Mouse (Mus musculus): ENCODE measurements around the gene Prkca.

Prkca gene

DNA sequence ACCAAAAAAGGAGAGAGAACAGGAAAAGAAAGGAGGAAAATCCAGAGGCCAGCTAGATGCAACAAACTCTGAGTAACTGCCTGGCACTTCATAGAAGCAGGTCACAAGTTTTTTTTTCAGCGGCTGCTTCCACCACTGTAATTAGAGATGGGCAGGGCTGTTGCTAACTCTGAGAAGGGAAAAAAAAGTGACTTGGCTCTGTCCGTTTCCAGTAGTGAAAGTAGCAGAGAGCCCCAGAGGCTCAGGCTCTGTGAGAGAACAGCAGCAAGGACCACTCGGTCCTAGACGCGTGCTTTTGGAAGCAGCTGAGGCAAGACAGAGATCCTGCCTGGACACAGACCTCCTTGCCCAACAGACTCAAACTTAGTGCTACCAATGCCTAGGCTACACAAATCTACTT is 7.3 kb downstream of the Prkca start:
- no peak for DNase-seq

DNA sequence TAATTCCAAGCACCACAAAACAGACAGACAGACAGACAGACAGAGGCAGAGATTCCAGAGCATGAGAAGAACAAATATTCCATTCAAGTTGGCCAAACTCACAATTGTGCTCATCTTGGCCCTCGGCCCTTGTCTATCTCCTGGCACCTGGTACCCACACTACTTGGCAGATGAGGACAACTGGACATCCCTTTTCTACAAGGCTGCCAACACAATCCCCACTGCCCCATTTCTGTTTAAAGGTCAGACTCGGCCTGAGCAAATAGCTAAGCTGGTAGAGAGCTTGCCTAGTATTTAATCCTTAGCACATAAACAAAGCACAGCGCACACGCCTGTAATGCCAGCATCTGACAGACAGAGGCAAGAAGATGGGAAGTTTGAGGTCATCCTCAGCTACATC is 8.2 kb downstream of the Prkca start:
- no peak for DNase-seq

DNA sequence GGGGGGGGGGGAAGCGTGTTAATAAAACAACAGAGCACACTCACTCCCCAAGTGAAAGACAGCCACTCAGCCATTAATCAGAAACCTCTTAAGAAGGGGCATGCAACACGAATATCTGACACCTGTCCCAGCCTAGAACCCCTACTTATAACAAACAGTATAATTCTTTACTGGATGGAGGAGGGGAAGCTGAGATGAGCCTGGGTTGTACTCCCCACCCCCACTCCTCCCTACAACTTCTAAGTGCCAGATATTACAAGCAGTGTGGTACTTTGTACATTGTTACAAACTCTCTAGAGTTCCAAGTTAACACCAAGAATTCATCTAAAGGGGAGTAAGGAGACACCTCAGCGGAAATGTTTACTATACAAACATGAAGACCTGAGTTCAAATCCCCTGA is 9.1 kb downstream of the Prkca start:
- no peak for DNase-seq

DNA sequence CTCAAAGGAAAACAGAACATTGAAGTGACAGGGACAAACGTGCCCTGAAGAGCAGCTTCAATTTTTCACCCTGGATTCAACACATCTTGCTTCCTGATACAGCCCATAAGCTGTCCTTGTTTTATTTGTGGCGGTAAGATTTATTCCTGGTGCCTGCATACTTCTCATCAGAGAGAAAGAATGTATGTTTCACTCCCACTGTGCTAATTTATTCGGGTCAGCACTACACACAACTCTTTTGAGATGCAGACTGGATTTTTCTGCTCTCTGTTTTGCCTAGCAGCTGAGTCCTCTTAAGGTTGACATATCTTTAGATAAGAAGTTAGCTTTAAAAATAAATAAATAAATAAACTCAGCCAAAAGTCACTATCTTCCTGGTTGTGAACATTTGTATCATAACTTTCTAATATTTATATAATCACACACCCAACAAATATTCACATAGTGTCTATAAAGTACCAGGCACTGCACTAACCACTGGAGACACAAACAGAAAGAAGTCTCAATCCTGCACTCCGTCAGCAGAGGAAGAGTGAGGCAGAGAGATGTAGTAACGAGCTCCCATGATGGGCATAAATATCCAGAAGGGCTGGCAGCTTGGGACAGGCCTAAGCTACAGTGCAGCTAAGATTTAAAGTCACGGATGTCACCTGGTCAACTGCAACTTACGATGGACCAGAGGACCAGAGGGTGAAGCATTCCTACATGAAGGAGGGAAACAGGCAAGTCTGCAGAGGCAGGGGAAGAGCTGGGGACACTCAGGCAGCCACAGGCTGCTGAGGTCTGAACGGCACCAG is 9.9 kb downstream of the Prkca start:
- DNase-seq = no peak

DNA sequence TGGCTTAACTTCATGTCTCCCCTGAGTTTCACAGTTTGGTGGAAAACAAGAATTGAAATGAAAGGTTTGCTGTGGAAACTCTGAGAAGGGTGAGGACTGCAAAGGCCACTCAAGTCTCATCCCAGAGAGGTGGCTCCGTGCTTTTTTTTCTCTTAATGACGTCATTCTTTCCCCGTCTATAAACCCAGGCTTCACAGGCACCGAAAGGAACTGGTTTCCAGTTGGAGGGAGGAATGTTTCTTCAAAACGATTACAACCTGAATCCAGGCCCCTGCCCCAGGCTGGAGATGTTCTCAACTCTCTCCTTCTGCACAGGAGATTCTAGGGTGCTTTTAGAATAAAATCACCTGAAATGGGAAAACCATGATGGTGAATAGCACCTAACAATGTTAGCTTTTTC is 10.7 kb downstream of the Prkca start:
- DNase-seq = no peak

DNA sequence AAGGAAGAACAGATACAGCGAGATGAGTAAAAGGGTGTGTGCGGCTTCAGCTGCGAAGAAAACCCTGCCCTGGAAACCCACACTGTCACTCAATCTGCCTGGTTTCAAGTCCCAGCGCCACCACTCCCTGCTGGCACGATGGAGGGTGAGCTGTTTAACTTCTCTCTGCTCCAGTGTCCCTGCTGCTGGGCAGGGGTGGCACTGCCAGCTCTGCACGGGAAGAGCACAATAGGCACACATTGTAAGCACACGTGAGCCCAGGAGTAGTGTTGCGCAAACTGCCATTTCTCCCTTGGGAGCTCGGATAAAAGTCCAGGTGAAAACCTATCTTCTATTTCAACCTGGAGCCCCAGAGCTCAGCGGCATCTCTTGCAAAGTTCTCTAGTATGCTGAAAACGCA is 12.9 kb downstream of the Prkca start:
- DNase-seq = no peak

DNA sequence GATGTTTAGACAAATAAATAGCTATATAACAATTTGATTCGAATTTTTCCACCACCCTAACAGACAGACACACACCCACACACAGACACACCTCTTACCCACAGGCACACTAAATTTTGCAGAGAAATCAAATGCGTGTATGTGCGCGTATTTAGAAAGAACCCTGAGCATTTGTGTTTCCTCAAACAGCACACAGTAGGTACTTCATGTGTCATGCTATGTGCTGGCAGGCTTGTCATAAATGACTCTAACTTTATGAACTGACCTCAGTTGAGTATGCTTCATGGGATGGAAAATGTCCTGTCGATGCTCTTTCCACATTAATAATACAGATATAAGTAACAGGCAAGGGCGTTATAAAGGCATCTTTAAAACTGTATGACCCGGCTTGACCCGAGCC is 17.8 kb downstream of the Prkca start:
- DNase-seq = no peak

DNA sequence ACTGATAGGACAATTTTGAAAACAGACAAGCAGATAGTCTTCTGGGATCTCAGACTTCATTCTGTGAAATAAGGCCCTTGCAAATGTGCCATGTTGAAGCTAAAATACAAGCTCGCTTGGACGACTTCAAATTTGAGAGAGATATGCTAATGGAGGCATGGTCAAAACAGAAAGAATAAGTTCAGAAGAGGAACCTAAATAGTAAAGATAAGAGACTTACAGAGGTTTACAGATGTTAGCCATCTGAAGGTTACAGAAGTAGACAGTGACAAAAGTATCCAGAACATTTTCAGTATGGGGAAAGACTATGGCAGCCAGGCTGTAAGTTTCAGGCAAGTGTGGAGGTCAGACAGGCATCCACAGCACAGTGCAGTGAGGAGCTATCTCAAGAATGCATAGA is 21.6 kb downstream of the Prkca start:
- no peak for DNase-seq

DNA sequence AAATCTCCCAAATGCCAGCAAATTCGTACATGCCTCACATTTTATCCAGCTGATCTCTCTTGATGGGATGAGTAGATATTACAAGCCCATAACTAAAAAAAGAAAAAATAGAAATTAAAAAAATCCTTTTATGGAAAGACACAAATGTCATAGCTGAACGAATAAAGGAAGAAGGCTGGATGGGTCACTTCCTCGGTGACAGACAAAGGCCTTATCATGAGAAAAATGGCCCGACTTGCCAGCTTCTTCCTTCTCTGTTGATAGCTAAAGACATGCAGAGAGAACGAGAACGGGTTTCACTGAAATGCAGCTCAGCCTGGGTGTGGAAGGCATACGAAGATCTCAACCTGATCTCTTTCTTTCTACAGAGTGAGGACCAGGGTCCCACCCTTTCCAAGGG is 23.2 kb downstream of the Prkca start:
- no peak for DNase-seq

DNA sequence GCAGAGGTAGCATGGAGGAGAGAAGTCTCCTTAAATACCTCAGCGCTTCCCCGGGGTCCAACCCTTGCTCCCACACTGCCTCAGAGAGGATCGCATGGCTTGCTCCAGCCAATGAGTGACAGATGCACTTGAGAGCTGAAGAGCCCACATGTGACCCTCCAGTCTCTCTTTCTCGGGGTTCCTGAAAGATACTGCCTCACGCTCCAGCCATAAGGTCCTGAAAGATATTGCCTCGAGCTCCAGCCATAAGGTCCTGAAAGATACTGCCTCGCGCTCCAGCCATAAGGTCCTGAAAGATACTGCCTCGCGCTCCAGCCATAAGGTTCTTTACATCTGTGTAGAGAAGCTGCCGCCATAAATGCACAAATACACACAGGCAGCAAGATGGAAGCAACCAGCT is 24.6 kb downstream of the Prkca start:
- DNase-seq = no peak

DNA sequence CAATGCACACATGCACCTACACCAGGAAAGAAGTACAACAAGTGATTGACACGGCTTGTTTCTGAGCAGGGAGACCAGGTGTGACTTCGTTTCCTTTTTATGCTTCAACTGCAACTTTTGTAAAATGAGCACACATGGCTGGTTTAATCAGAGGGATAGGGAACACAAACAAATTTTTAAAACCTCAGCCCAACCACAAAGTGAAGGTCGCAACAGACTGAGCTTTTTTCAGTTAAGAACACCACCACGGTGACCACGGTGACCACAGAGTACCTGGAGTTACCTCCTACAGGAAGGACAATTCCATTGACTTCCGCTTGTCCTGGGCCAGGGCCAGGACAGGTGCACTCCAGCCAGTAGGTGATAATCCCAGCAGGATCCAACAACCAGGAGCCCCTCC is 25.9 kb downstream of the Prkca start:
- DNase-seq = no peak

DNA sequence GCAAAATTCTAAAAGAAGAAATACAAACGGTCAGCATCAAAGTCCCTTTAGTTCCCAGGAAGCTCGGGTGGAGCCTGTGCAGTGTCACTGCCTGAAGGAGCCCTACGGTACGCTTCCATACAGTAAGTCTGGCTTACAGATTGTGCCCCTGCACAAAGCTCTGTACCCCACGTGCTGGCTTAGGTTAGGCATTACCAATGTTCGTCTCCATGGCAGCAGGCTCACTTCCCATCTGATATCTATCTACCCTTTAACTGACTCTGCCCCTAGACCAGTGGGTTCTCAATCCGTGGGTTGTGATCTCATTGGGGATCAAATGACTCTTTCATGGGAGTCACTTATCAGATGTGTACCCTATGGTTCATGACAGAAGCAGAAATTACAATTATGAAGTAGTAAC is 28.0 kb downstream of the Prkca start:
- no peak for DNase-seq

DNA sequence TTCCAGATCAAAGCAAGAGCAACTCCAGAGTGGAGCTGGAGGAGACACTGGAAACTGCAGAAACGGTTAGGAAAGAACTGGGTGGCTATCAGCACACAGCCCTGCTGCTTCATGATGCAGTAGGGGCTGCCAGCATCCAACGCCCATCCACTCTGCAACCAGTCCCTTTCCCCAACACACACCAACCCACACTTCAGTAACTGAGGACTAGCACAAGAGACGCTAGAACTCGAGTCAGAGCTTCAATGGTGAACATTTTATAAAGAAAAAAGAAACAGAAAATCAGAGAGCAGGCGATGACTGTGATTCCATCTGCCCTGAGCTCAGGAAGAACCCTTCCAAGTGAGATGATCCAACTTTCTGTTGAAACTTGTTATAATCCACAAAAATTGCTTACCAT is 31.2 kb downstream of the Prkca start:
- no peak for DNase-seq

DNA sequence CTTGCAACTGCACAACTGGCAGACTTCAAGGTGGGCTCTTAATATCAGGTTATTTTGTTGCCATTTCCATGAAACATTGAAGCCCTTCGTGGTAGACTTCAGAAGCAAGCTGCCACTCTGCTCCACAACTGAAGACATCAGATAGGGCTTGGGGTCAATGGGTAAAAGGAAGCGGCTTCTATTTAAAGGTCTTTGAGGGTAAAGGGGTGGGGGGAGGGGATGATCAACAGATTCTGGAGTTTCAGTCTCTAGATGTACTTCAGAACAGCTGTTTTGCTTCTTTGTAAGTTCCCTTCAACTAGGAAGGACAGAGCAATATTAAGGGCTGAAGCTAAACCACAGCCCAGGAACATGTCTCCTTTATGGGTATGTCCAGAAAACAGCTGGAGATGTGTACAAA is 31.8 kb downstream of the Prkca start:
- DNase-seq = no peak

DNA sequence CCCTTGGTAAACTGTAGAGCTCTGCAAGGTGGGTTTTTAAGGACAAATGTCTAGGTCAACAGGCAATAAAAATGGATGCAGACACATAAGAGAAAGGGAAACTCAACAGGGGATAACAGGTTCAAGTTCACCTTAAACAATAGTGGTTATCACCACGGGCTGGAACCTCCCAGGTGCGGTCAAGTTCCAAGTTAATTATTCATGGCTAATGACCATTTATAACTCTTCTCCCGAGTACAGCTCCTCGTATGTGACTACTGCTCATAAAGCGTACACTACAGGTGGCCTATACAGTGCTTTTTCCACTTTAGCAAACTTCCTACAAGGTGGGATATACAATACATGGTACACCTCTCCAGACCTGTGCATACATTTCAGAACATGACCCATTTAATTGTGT is 33.9 kb downstream of the Prkca start:
- no peak for DNase-seq

DNA sequence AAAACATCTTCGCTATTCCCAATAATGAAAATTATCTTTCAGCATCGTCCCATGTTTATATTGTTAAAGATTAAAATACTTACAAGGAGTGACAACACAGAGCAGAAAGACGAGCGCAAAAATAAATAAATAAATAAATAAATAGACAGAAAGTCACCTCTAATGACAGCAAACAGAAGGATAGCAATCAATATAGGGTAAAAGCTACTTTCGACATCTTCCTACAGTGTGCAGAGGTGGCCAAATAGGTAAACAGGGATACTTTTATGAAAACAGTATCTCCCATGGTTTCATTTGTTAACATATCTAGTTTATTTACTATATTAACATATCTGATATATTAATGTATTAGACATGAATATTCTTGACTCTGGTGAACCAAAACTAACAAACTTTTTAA is 35.5 kb downstream of the Prkca start:
- no peak for DNase-seq

DNA sequence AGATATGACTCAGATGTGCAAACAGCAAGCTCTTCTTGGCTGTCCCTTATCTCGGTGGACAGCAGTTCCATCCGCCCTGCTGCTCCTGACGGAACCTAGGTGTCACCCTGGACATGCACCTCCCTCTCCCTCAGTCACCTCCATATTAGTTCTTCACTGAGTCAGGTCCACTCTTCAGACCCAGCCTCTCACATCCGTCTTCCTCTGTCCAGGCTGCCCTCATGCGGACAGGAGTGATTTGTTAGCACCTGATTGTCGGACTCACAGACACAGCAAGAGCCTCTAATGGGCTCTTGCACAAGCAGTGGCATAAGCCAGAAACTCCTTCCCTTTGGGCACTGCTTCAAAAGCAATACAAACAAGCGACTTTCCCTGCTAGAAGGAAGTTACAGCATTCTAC is 36.5 kb downstream of the Prkca start:
- no peak for DNase-seq

DNA sequence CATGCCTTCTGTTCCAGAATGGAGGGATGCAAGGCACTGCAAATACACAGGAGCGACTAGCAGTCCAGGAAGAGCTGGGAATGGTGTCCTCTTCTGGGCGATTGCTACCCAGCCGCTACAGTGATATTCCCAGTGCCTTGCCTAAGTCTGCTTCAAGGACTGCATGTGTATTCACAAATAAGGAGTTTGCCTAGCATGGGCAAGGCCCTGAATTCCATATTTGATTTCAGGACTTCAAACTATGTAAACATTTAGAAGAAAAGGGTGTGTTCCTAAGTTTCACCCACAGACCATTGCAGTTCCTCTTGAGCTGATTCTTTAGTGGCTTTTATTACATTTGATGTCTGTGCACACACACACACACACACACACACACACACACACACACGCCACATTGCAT is 39.9 kb downstream of the Prkca start:
- no peak for DNase-seq

DNA sequence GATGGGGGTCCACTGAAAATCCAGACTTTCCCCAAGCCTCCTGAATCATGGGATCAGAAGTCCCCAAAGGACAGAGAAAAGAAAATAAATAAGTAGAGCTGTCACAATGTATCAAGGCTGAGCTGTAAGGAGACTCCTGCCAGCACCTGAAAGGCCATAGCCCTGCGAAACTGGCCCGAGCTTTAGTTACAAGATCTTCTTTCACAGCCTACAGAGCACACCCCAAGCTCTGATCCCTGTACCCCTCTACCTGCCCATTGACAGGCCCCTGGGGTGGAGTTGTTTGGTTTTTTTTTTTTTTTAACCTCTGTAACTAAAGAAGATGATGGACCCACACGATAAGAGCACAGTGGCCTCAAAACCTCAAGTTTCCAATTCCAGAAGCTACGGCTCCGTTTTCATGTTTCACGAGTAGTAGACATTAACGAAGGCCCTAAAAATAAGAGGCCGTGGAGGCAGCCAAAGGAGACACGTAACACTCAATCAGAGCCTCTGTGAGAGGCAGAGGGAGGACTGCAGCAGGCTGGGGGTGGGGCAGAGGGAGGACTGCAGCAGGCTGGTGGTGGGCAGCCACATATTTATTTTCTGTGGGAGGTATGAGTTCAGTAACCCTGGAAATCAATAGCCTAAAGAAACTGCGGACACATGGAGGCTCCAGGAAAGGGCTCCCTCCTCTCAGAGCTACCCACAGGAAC is 41.8 kb downstream of the Prkca start:
- DNase-seq = no peak

DNA sequence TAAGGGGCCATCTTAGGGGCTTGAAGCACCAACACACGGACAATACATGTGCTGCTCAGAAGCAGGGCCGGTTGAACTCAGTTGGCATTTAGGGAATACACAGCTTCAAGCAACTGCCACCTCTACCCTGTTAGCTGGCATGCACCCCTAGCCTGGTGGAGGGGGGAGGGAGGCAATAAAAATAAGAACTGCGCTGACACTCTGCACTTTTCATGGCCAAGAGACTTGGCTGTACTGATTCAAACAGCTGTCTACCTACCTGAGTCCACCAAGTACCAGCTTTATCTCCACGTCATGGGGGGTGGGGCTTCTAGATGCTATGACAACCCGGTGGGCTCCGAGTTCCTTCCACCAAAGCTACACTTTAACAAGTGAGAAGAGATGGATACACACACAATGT is 42.7 kb downstream of the Prkca start:
- no peak for DNase-seq

DNA sequence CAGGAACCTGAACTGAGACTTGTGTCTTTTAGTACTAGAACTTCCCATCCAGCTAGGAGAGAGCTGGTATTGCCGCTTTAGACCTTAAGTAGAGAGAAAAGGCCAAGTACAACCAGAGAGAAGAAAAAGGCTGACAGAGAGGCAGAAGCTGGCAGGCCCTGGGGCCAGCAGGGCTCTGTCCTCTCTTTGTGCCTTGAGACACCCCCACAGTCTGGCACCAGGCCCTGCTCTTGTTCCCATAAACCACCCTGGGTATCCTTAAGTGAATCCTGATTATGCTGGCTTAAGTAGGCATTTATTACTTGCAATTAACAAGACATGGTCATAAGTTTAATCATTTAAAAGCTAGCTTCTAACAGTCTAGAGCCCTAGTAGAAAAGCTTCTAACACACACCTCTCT is 43.3 kb downstream of the Prkca start:
- peak; percentile 20 to 22 for DNase-seq

DNA sequence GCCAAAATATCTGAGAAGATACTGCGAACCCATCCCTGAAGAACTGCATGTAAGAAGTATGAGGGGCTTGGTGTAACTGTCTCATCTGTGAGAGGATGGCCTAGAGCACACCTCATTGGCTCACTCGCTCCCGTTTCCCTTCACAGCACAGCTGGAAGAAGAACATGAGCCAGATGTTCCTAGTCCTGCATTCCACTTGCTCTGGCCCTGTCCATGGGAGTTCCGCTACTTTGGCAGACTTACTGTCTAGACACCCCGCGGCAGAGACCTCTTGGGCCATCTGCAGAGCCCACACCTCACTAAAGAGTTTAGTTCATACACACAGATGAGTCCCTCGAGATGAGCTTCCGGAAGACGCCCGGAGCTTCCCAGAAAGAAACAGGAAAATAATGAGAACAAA is 43.8 kb downstream of the Prkca start:
- no peak for DNase-seq

DNA sequence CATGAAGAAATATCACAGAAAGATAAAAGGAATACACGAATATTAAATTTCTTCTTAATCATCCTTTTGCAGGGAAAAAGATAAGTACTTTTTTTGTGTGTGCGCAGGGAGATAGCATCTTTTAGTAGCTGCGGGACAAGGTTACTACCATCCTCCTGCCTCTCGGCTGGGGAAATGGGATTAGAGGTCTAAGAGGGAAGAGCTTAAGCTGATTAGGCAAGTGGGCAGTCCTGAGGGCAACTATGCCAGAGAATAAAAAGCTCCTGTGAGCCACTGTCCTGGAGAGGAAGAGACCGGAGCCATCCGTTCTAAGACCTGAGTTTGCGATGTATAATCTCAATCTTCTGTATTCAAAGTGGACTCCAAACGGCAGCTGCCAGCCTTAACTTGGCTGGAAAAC is 45.8 kb downstream of the Prkca start:
- DNase-seq = no peak

DNA sequence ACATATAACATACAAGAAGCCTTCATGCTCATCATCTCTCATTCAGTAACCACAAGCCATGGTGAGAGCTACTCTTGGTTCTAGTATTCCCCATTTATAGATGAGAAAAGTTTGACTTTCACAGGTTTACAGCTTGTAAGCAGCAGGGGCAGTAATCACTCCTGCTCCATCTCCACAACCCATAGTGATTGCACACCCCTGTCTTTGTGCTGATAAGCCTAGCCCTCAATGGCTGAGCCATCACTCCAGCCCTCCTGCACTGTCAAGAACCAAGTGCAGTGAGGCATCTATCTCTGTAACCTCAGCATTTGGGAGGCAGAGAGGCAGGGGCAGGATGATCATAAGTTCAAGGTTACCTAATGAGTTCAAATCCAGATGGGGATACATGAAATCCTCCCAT is 48.4 kb downstream of the Prkca start:
- no peak for DNase-seq

DNA sequence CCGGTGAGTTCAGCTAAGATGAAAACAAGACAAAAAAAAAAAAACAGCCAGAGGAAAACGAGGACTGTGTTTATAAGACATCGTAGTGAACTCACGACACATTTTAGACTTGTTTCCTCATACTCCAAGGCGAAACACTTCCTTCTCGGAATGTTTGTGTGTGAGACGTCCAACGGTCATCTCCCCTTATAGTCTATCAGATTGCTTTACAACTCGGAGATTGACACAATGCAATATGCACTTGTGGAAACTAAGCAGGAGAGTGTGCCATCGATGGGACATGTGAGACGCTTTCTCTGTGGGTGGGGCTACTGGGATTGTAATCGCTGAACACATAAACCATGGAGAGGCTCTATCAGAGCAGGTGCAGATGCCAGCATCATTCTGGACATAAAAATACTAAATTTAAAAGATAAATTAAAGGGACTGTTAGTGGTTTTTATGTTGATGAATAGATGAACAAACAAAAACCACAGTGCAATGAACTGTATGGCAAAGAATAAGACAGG is 49.4 kb downstream of the Prkca start:
- no peak for DNase-seq
